Mouse (Mus musculus) kidney, adult 2 months (tissue): ENCODE measurements around the gene Prmt1.

ENCODE experiments used
- CTCF ChIP-seq: fragments of 200-500 bp; conservative IDR thresholded peaks from 2 replicates; pipeline ENCODE4 v1.5.1; 2011; ENCODE audit warnings: low read depth, mild to moderate bottlenecking, control low read depth, low read length, moderate library complexity, mixed read lengths; ENCODE audit not compliant: insufficient read depth, insufficient read length
- POLR2A ChIP-seq: fragments of 200-500 bp; IDR thresholded peaks from one replicate; pipeline ENCODE4 v1.6.1; 2011; ENCODE audit warnings: low read depth, low read length, control low read depth

DNA sequence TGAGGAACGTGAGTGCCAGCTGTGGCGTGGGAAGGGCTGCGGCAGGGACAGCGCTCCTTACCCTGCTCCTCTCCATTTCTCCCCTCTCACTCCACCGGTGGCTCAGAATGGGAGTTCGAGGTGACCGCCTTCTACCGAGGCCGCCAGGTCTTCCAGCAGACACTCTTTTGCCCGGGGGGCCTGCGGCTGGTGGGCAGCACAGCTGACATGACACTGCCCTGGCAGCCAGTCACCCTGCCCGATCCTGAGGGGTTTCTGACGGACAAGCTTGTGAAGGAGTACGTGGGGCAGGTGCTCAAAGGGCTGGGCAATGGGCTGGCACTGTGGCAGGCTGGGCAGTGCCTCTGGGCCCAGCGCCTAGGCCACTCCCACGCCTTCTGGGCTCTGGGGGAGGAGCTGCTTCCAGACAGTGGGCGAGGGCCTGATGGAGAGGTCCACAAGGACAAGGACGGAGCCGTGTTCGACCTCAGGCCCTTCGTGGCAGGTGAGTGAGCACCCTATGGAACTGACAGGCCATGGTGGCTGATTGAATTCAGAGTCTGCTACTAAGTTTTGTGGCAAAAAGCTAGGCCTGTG is 14.3 kb upstream of the Prmt1 start:
- no peak for TF ChIP-seq CTCF
- no peak for TF ChIP-seq POLR2A
